Mouse (Mus musculus) midbrain, postnatal 0 days (tissue): ENCODE results near the gene Wars. TPM values are rescaled to one million over a fixed set of nuclear protein-coding genes. Genes with fewer than 3 reads are reported as not detected.

ENCODE experiments used
- ATAC-seq: fragments of 200-750 bp; cut with Nextera tagmentation; 2 replicates; pipeline ENCODE4 v1.8.0; 2017; ENCODE audit warnings: moderate number of reproducible peaks, mild to moderate bottlenecking, moderate TSS enrichment, moderate library complexity; ENCODE audit not compliant: low FRiP score
- DNase-seq: peaks from one replicate; pipeline ENCODE4 v3.0.0-alpha.2; 2015; ENCODE audit warnings: low spot score
- H3K27ac ChIP-seq: fragments of 300-500 bp; sonication (generic); 2 replicates; pipeline ENCODE4 v1.5.1; 2014; ENCODE audit warnings: low read depth, mild to moderate bottlenecking, low read length, mixed read lengths
- H3K27me3 ChIP-seq: fragments of 300-500 bp; sonication (generic); 2 replicates; pipeline ENCODE4 v1.6.1; 2014; ENCODE audit warnings: low read length, control low read depth, mixed read lengths; ENCODE audit not compliant: insufficient read depth
- H3K36me3 ChIP-seq: fragments of 300-500 bp; sonication (generic); 2 replicates; pipeline ENCODE4 v1.6.1; 2014; ENCODE audit warnings: low read length, control low read depth, mixed read lengths; ENCODE audit not compliant: insufficient read depth
- H3K4me1 ChIP-seq: fragments of 300-500 bp; sonication (generic); 2 replicates; pipeline ENCODE4 v1.6.1; 2014; ENCODE audit warnings: mild to moderate bottlenecking, control low read depth, antibody characterized with exemption, low read length, mixed read lengths; ENCODE audit not compliant: insufficient read depth
- H3K4me2 ChIP-seq: fragments of 300-500 bp; sonication (generic); 2 replicates; pipeline ENCODE4 v1.6.1; 2014; ENCODE audit warnings: low read depth, mild to moderate bottlenecking, low read length, mixed read lengths; ENCODE audit not compliant: poor library complexity, severe bottlenecking
- H3K4me3 ChIP-seq: fragments of 300-500 bp; sonication (generic); 2 replicates; pipeline ENCODE4 v1.5.1; 2014; ENCODE audit warnings: low read depth, mild to moderate bottlenecking, low read length, moderate library complexity
- H3K9ac ChIP-seq: fragments of 300-500 bp; sonication (generic); replicated peaks from 2 replicates; pipeline ENCODE4 v1.6.1; 2014; ENCODE audit warnings: mild to moderate bottlenecking, low read length, moderate library complexity, mixed read lengths; ENCODE audit not compliant: poor library complexity, severe bottlenecking
- H3K9me3 ChIP-seq: fragments of 300-500 bp; sonication (generic); 2 replicates; pipeline ENCODE4 v1.6.1; 2016; ENCODE audit warnings: low read length, control low read depth
- CTCF ChIP-seq: IDR thresholded peaks from 2 replicates; pipeline ENCODE4 v1.5.1; 2016; ENCODE audit warnings: antibody characterized with exemption, mild to moderate bottlenecking
- WGBS: fragments of 180-500 bp; shearing (Covaris S2); extraction: QIAGEN DNeasy Blood & Tissue Kit; methylation state at CpG from one replicate; pipeline ENCODE4 v1.1.7; 2014; 5-methylcytosine and 5-hydroxymethylcytosine counted together
- microRNA counts: library from miRNA; unstranded; fragments of <30 nt; microRNA quantifications from one replicate; lab custom pipeline; 2015
- microRNA-seq: library from miRNA; unstranded; fragments of <30 nt; microRNA quantifications from one replicate; pipeline ENCODE4, GENCODE M21; 2016; ENCODE audit warnings: borderline number of aligned reads
- polyA plus RNA-seq: library from polyadenylated mRNA; unstranded; fragments of >200 nt; fragmentation: Nextera tagmentation; extraction: Ambion mirVana; gene quantifications from 2 replicates; pipeline ENCODE4 v1.2.1, GENCODE M21; 2015
- total RNA-seq: library from RNA; depleted of rRNA; stranded (reverse); fragments of >200 nt; gene quantifications from 2 replicates; pipeline ENCODE4 v1.2.3, GENCODE M21; 2014; rRNA removed

Wars gene
- total and polyA plus RNA-seq, 2 experiments from 2014 or later: 99.1 to 142 TPM

GRCm38 (mm10) chr12:108814470-108814869, 79.5 kb downstream of the Wars start:
- H3K4me3 ChIP-seq: no peak overlapping the region

DNA sequence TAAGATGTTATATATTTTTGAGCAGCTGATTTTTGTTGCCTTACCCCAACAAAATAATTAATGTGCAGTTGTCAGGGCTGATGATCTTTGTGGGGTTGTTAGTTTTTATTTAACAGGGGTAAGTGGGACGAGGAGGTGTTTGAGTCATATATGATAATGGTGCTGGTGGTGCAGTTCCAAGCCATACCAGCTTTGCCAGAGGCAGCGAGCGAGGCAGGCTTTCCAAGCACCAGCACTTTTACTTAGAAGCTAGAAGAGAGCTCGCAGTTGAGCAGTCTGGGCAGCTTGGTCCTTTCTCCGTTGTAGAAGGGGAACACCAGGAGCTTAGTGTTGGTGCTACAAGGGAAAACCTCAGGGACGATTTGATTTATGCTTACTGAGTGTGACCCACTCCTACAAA, 81.5 kb downstream of the Wars start:
- H3K4me3 ChIP-seq: no peak overlapping the region
- ATAC-seq (no peak), DNase-seq (no peak)
- no peak for TF ChIP-seq CTCF
- 89% methylated on average over 6 of the region's 6 CpGs for WGBS
- H3K4me1 ChIP-seq: 0 out of 2 replicates have a peak, but pooled peaks cover 3% of the 10 kb centered on the region
- H3K4me2 ChIP-seq: no peak overlapping the region
- peaks cover 12% of the 10 kb centered on the region; the same call in 1 of the 2 replicates for H3K36me3 ChIP-seq
- H3K9me3 ChIP-seq: no peaks in the 10 kb centered on the region
- no peak overlapping the region for H3K9ac ChIP-seq
- no peaks in the 10 kb centered on the region for H3K27me3 ChIP-seq
- H3K27ac ChIP-seq: no peak overlapping the region

More at GRCm38 (mm10) chr12:108814470-108814869, 79.5 kb downstream of the Wars start:
- H3K4me2 ChIP-seq: no peak overlapping the region
- H3K4me1 ChIP-seq: 0 out of 2 replicates have a peak, but pooled peaks cover 3% of the 10 kb centered on the region
- DNase-seq (no peak), ATAC-seq (no peak)
- H3K9ac ChIP-seq: no peak overlapping the region
- H3K36me3 ChIP-seq: peaks cover 16% of the 10 kb centered on the region
- H3K9me3 ChIP-seq: no peaks in the 10 kb centered on the region
- no peak overlapping the region for H3K27ac ChIP-seq
- 94% methylated on average over 6 of the region's 6 CpGs for WGBS
- H3K27me3 ChIP-seq: no peaks in the 10 kb centered on the region
- no peak for TF ChIP-seq CTCF

GRCm38 (mm10) chr12:108811133-108811532, 82.8 kb downstream of the Wars start:
- Histone ChIP-seq H3K4me2 (no peak overlapping the region), H3K27me3 (no peaks in the 10 kb centered on the region), H3K9me3 (no peaks in the 10 kb centered on the region), H3K36me3 (peaks cover 15% of the 10 kb centered on the region; the same call in 1 of the 2 replicates), H3K9ac (no peak overlapping the region), H3K4me3 (no peak overlapping the region), H3K4me1 (0 out of 2 replicates have a peak, but pooled peaks cover 3% of the 10 kb centered on the region), H3K27ac (no peak overlapping the region)
- DNase-seq (peak; percentile 47), ATAC-seq (no peak)
- peak; percentile 73 for TF ChIP-seq CTCF
- 64% methylated on average over 2 of the region's 2 CpGs for WGBS

DNA sequence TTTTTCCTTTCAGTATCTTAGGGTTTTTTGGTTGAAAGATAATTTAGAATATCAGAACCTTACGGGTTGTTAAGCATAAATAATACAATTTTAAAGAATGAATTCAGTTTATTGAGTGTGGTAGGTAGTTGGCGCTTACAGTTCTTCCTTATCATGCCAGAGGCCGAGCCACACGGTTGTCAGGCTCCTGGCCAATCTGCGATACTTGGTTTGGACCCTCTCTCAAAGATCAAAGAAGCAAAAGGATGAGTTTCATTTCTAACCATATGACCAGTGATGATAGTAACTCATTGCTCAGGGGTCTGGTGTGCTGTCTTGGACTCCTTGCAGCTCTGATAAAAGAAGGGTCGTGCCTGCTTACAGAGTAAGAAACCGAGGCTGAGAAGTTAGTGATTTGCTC, 83.7 kb downstream of the Wars start:
- no peak for DNase-seq
- no peak overlapping the region for H3K27ac ChIP-seq
- WGBS: 91% methylated on average over 7 of the region's 7 CpGs

More for the DNA sequence above, 83.7 kb downstream of the Wars start:
- ATAC-seq: no peak
- TF ChIP-seq CTCF: no peak
- Histone ChIP-seq H3K4me1 (0 out of 2 replicates have a peak, but pooled peaks cover 3% of the 10 kb centered on the region), H3K4me2 (no peak overlapping the region), H3K27me3 (no peaks in the 10 kb centered on the region), H3K36me3 (peaks cover 13% of the 10 kb centered on the region; the same call in 1 of the 2 replicates), H3K4me3 (no peak overlapping the region), H3K9me3 (no peaks in the 10 kb centered on the region), H3K9ac (no peak overlapping the region)

MicroRNAs within 50 kb of the gene (microRNA counts, 519-probe panel; counts per million panel counts)
- 528 counts per million, percentile 58 among the panel's probes with 10 or more counts for microRNA mmu-miR-345-3p (lab: Ali Mortazavi, UCI)
- 3,013 counts per million, percentile 70 among the panel's probes with 10 or more counts for microRNA mmu-miR-345-5p (lab: Ali Mortazavi, UCI)

Small RNA genes lying within 50 kb of the gene (microRNA-seq; reads per million reads assigned to microRNA genes)
- 130 reads per million, percentile 48 among the genes with 10 or more reads in this experiment for gene Mir345

Other genes with a start within 250 kb of the Wars start
- gene Degs2, start 191.9 kb downstream of the Wars start, total RNA-seq: 0.71 and 2.1 TPM in 2 replicates
- gene Degs2, start 191.9 kb downstream of the Wars start, polyA plus RNA-seq: 1.1 and 1.4 TPM in 2 replicates
- 35.4 and 38.3 TPM in 2 replicates for gene Yy1, start 101.2 kb downstream of the Wars start, total RNA-seq
- gene Yy1, start 101.2 kb downstream of the Wars start, polyA plus RNA-seq: 7.4 and 9.2 TPM in 2 replicates
- gene Slc25a29, start 58.3 kb downstream of the Wars start, total RNA-seq: 20.1 and 21.8 TPM in 2 replicates
- 14.6 and 15.6 TPM in 2 replicates for gene Slc25a29, start 58.3 kb downstream of the Wars start, polyA plus RNA-seq
- gene Slc25a47, start 58.1 kb downstream of the Wars start, total RNA-seq: 8.6 and 13.2 TPM in 2 replicates
- gene Slc25a47, start 58.1 kb downstream of the Wars start, polyA plus RNA-seq: 5.7 and 5.9 TPM in 2 replicates
- 5.2 and 6.5 TPM in 2 replicates for gene Wdr25, start 543 bp downstream of the Wars start, total RNA-seq
- gene Wdr25, start 543 bp downstream of the Wars start, polyA plus RNA-seq: 5.1 and 6.1 TPM in 2 replicates
- gene Begain, start 174.0 kb upstream of the Wars start, total RNA-seq: 78.2 and 84.2 TPM in 2 replicates
- gene Begain, start 174.0 kb upstream of the Wars start, polyA plus RNA-seq: 28.4 and 31.8 TPM in 2 replicates